Mouse (Mus musculus) bone marrow macrophage, adult 2 months (primary cell): ENCODE data around the gene Lrch1.

ENCODE experiments used
- CTCF ChIP-seq: IDR thresholded peaks from 2 replicates; pipeline ENCODE4 v1.5.1; 2012; ENCODE audit warnings: low read depth, mild to moderate bottlenecking, low read length, moderate library complexity
- POLR2A ChIP-seq: IDR thresholded peaks from 2 replicates; pipeline ENCODE4 v1.6.1; 2012; ENCODE audit warnings: mild to moderate bottlenecking, low read depth, low read length, borderline replicate concordance

GRCm38 (mm10) chr14:74962713-74963401, 15.2 kb upstream of the Lrch1 start:
- TF ChIP-seq CTCF (no peak), POLR2A (no peak)
